Mouse (Mus musculus) liver, embryonic 16.5 days (tissue): ENCODE data around the gene Cracr2a. TPM values are rescaled to one million over a fixed set of nuclear protein-coding genes. Genes with fewer than 3 reads are reported as not detected.

Experiments
- ATAC-seq: fragments of 200-750 bp; cut with Nextera tagmentation; 2 replicates; pipeline ENCODE4 v1.8.0; 2017; ENCODE audit warnings: low read depth, mild to moderate bottlenecking, moderate number of reproducible peaks, moderate library complexity
- H3K27ac ChIP-seq: fragments of 300-500 bp; sonication (generic); 2 replicates; pipeline ENCODE4 v1.5.1; 2014; ENCODE audit warnings: mild to moderate bottlenecking, low read length
- H3K27me3 ChIP-seq: fragments of 300-500 bp; sonication (generic); 2 replicates; pipeline ENCODE4 v1.6.1; 2014; ENCODE audit warnings: low read depth, low read length, mixed read lengths; ENCODE audit not compliant: control insufficient read depth, insufficient read depth
- H3K36me3 ChIP-seq: fragments of 300-500 bp; sonication (generic); 2 replicates; pipeline ENCODE4 v1.6.1; 2014; ENCODE audit warnings: mild to moderate bottlenecking; ENCODE audit not compliant: control insufficient read depth, insufficient read depth
- H3K4me1 ChIP-seq: fragments of 300-500 bp; sonication (generic); 2 replicates; pipeline ENCODE4 v1.6.1; 2014; ENCODE audit warnings: low read depth, low read length, mixed read lengths; ENCODE audit not compliant: control insufficient read depth
- H3K4me2 ChIP-seq: fragments of 300-500 bp; sonication (generic); 2 replicates; pipeline ENCODE4 v1.6.1; 2014; ENCODE audit warnings: low read depth, low read length, mixed read lengths
- H3K4me3 ChIP-seq: fragments of 300-500 bp; sonication (generic); 2 replicates; pipeline ENCODE4 v1.5.1; 2014; ENCODE audit warnings: low read depth, mild to moderate bottlenecking, low read length
- H3K9ac ChIP-seq: fragments of 300-500 bp; sonication (generic); 2 replicates; pipeline ENCODE4 v1.6.1; 2014; ENCODE audit warnings: low read depth, low read length
- H3K9me3 ChIP-seq: fragments of 300-500 bp; sonication (generic); replicated peaks from 2 replicates; pipeline ENCODE4 v1.6.1; 2016; ENCODE audit warnings: low read length; ENCODE audit not compliant: control insufficient read depth
- WGBS: fragments of 180-500 bp; shearing (Covaris S2); extraction: QIAGEN DNeasy Blood & Tissue Kit; methylation state at CpG from one replicate; pipeline ENCODE4 v1.1.7; 2014; ENCODE audit not compliant: insufficient replicate concordance; 5-methylcytosine and 5-hydroxymethylcytosine counted together
- polyA plus RNA-seq: library from polyadenylated mRNA; unstranded; fragments of >200 nt; fragmentation: Nextera tagmentation; extraction: Ambion mirVana; gene quantifications from 2 replicates; pipeline ENCODE4 v1.2.1, GENCODE M21; 2015

Cracr2a gene
- polyA plus RNA-seq, 1 experiment from 2014 or later: 1.3 TPM

DNA sequence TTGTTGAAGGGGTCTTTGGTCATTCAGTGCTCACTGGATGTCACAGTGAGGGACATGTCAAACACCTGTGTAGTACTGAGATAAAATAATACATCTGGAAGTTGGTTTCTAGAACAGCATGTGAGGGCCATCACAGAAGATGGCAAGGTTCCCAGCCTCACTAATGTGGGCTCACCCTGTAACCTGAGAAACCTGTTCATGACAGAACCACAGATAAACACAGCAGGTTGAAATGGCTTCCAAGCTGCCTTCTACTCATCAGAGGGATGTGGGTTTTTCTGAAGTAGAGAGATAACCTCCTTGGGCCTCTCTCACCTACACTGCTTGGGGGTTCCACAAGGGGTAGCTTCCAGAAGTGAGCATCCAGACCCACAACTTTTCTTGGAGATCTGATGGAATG, 48.5 kb downstream of the Cracr2a start:
- H3K9me3 ChIP-seq: no peaks in the 10 kb centered on the region
- ATAC-seq: no peak
- no peaks in the 10 kb centered on the region for H3K27me3 ChIP-seq
- no peaks in the 10 kb centered on the region for H3K4me1 ChIP-seq
- H3K4me2 ChIP-seq: no peak overlapping the region
- no peak overlapping the region for H3K9ac ChIP-seq
- no peak overlapping the region for H3K4me3 ChIP-seq
- H3K36me3 ChIP-seq: no peaks in the 10 kb centered on the region
- H3K27ac ChIP-seq: no peak overlapping the region

DNA sequence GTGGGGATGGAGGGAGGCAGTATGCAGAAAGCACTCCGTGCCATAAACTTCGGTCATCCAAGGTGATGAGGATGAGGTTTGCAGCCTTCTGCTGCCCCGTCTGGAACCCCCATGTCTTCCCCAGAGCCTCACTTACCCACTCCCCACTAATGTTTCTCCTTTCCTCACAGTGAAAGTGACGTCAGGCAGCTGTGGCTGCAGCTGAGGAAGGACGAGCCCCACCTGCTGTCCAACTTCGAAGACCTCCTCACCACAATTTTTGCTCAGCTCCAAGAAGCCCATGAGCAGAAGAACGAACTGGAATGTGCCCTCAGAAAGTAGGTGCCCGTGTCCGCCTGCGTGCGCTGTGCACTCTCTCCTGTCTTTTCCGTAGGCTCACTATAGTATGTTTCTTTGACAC, 50.1 kb downstream of the Cracr2a start:
- no peaks in the 10 kb centered on the region for H3K36me3 ChIP-seq
- no peak overlapping the region for H3K27ac ChIP-seq
- ATAC-seq: no peak
- no peak overlapping the region for H3K4me3 ChIP-seq
- H3K27me3 ChIP-seq: no peaks in the 10 kb centered on the region
- no peak overlapping the region for H3K4me2 ChIP-seq
- no peaks in the 10 kb centered on the region for H3K9me3 ChIP-seq
- H3K9ac ChIP-seq: no peak overlapping the region
- 76% methylated on average over 12 of the region's 12 CpGs for WGBS
- H3K4me1 ChIP-seq: no peaks in the 10 kb centered on the region

DNA sequence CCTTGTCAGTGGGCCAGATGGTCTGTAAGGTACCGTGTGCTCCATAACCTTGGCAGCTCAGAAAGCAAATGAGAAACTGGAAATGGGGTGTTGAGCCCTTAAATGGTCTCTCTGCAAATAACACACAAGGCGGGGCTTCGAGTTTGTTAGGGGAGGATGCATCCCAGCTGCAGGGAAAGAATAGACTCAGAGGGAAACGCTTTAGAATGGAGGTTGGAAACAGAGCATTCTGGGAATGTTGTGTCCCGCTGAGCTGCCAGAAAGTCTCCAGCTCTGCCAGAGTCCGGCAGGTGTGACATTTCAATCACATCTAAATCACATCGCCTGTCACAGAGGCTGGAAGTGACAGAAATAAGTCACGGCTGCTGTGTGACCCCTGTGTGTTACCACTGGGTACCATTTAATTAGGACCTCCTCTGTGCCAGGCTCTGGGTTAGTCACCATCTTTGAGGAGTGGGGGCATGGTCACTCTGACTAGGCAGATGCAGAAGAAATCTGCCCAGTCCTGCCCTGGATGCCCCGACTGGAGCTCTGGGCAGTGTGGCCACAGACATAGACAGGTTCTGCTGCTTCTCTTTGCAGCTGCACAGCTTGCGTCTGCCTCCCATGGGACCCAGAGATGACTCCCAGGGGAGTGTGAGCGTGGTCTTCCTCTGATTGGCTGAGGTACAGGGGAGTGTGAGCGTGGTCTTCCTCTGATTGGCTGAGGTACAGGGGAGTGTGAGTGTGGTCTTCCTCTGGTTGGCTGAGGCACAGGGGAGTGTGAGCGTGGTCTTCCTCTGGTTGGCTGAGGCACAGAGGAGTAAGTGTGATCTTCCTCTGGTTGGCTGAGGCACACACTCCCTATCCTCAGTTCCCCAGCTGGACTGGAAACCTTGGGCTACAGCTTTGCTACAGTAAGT, 53.2 kb downstream of the Cracr2a start:
- Histone ChIP-seq H3K4me3 (no peak overlapping the region), H3K4me1 (no peaks in the 10 kb centered on the region), H3K36me3 (no peaks in the 10 kb centered on the region), H3K9ac (no peak overlapping the region), H3K27me3 (no peaks in the 10 kb centered on the region), H3K4me2 (no peak overlapping the region), H3K9me3 (no peaks in the 10 kb centered on the region), H3K27ac (no peak overlapping the region)
- 65% methylated on average over 13 of the region's 13 CpGs for WGBS
- 0 out of 2 replicates have a peak, but pooled peaks have one; percentile 11 for ATAC-seq

DNA sequence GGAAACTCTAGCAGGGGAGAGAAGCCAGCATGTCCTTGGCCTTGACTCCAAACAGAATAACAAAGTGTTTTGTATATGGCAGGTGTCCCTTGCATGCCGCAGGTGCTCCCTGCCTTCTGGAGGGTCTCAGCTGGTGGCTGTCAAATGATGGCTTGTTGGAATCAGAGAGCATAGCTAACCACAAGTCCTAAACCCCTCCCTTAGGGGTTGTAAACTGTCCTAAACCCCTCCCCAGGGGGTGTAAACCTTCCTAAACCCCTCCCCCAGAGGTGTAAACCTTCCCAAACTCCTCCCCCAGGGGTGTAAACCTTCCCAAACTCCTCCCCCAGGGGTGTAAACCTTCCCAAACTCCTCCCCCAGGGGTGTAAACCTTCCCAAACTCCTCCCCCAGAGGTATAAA, 55.5 kb downstream of the Cracr2a start:
- Histone ChIP-seq H3K36me3 (no peaks in the 10 kb centered on the region), H3K27me3 (no peaks in the 10 kb centered on the region), H3K27ac (no peak overlapping the region), H3K9me3 (no peaks in the 10 kb centered on the region), H3K9ac (no peak overlapping the region), H3K4me3 (no peak overlapping the region), H3K4me2 (no peak overlapping the region), H3K4me1 (no peaks in the 10 kb centered on the region)
- ATAC-seq: no peak
- 92% methylated on average over 1 of the region's 1 CpGs for WGBS

DNA sequence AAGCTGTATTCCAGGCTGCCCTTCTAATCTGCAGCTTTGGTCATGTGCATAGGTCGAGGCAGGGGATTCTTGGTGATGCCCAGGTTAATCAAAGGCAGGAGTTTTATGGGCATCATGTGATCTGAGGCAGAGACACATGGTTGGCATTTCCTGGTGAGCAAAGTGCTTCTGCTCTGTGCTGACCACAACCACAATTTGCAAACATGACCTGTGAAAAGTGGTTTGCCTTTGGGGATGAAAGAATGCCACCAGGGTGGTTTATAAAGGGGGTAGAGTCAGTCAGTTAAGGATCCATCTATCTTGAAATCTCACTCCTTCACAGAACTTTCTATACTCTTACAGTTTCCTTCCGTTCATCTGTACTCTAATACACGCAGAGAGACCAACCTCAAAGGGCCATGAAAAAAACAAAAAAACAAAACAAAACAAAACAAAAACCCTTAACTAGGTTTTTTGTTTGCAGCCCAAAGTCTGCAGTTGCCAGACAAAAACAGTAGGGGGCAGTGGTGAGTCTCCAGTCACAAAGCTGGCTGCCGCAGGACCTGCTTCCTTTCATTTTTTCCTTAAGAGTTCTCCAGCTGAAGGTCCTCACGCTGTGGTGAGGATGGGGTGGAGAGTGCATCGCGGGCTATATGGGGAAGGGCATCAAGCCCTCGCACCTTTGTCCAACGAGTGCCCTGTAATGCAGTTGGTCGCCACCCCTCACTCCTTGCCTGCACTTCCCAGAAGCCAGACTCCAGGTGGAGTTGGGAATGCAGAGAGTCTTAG, 56.3 kb downstream of the Cracr2a start:
- H3K4me1 ChIP-seq: no peaks in the 10 kb centered on the region
- WGBS: 44% methylated on average over 10 of the region's 10 CpGs
- H3K9me3 ChIP-seq: no peaks in the 10 kb centered on the region
- H3K27me3 ChIP-seq: no peaks in the 10 kb centered on the region
- no peak overlapping the region for H3K9ac ChIP-seq
- no peak overlapping the region for H3K4me3 ChIP-seq
- no peak overlapping the region for H3K27ac ChIP-seq
- H3K36me3 ChIP-seq: no peaks in the 10 kb centered on the region
- H3K4me2 ChIP-seq: no peak overlapping the region
- ATAC-seq: no peak

DNA sequence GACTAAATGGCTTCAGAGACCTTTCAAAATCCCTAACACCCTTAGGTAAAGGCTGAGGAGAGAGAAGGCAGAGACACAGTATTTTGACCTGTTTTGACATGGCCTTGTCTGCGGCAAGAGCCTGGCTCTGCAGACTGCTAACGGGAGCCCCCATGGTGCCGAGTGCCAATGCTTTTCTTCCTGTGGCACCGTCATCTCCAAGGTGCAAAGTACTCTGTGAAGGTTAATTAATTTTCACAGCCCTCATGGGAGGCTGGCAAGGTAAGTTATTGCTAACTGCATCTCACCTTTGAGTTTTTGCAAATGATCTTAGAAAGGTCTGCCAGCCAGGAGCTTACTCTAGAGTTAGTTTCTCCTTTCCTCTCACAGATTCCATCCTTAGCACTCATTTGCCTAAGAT, 57.5 kb downstream of the Cracr2a start:
- no peaks in the 10 kb centered on the region for H3K36me3 ChIP-seq
- WGBS: 75% methylated on average over 4 of the region's 4 CpGs
- no peaks in the 10 kb centered on the region for H3K27me3 ChIP-seq
- H3K4me1 ChIP-seq: no peaks in the 10 kb centered on the region
- H3K4me3 ChIP-seq: no peak overlapping the region
- H3K27ac ChIP-seq: no peak overlapping the region
- ATAC-seq: no peak
- H3K4me2 ChIP-seq: no peak overlapping the region
- no peaks in the 10 kb centered on the region for H3K9me3 ChIP-seq
- no peak overlapping the region for H3K9ac ChIP-seq

DNA sequence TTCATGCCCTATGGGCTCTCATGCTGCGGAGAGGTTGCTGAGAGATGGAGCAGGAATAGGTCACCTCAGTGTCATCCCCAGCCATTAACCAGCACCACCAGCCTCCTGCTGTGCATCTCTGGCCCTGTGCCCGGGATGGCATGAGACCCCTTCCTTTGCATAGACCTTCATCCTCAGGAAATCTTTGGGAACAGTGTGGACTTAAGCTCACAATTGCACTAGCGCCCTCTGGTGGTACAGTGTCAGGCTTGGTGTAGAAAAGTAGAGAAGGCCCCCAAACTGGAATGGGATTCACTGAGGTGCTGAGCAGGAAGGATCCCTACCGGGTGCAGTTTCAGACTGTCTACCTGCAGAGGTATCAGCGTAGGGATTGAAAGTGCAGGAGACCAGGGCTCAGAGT, 64.0 kb downstream of the Cracr2a start:
- 26% methylated on average over 5 of the region's 5 CpGs for WGBS
- Histone ChIP-seq H3K4me3 (no peak overlapping the region), H3K36me3 (no peaks in the 10 kb centered on the region), H3K4me2 (no peak overlapping the region), H3K9ac (no peak overlapping the region), H3K9me3 (no peaks in the 10 kb centered on the region), H3K27ac (no peak overlapping the region), H3K27me3 (no peaks in the 10 kb centered on the region), H3K4me1 (no peaks in the 10 kb centered on the region)
- no peak for ATAC-seq

DNA sequence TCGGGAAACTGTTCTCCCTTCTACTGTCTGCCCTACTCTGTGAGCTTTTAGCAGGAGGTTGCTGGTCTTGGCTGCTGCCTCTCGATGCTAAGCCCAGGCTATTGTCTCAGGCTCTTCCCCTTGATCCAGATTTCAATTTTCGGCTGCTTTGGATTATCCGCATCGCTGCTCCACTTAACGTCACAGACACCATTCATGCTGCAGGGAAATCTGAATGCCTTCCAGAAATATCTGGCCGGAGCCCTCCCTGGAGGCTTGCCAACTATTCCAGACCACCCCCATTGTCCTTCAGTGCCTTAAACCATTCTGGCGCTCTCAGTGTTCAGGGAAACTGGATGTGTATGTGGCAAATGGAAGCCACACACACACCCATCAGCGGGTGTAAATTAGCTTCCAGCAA, 66.3 kb downstream of the Cracr2a start:
- no peak for ATAC-seq
- 73% methylated on average over 9 of the region's 9 CpGs for WGBS

DNA sequence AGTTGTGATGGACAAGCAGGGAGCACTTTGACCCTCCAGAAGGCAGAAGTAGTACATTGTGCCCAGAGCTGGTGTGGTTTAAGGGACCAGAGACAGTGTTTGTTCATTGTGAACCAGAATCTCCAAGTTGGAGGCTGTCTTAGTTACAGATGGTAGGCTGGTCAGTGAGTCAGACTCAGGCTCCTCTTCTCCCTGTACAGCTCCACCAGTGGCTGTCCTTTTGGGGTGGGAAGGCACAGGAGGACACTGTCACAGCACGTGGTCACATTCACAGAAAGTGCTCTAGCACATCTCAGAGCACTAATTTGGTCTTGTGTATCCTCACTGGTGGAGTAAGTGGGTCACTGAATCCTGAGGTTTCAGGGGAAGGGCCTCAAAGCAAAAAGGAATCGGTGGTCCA, 68.1 kb downstream of the Cracr2a start:
- H3K4me1 ChIP-seq: no peaks in the 10 kb centered on the region
- no peak overlapping the region for H3K9ac ChIP-seq
- no peaks in the 10 kb centered on the region for H3K27me3 ChIP-seq
- H3K4me2 ChIP-seq: no peak overlapping the region
- H3K4me3 ChIP-seq: no peak overlapping the region
- H3K27ac ChIP-seq: no peak overlapping the region
- no peaks in the 10 kb centered on the region for H3K9me3 ChIP-seq
- ATAC-seq: no peak
- 57% methylated on average over 2 of the region's 2 CpGs for WGBS
- H3K36me3 ChIP-seq: no peaks in the 10 kb centered on the region

More for the DNA sequence above, 66.3 kb downstream of the Cracr2a start:
- H3K4me2 ChIP-seq: no peak overlapping the region
- no peak overlapping the region for H3K9ac ChIP-seq
- no peaks in the 10 kb centered on the region for H3K9me3 ChIP-seq
- no peak overlapping the region for H3K4me3 ChIP-seq
- no peaks in the 10 kb centered on the region for H3K4me1 ChIP-seq
- H3K27me3 ChIP-seq: no peaks in the 10 kb centered on the region
- no peak overlapping the region for H3K27ac ChIP-seq
- no peaks in the 10 kb centered on the region for H3K36me3 ChIP-seq
